Mouse (Mus musculus) left cerebral cortex, postnatal 36 days (tissue): ENCODE results near the gene Col4a1. TPM values are rescaled to one million over a fixed set of nuclear protein-coding genes. Genes with fewer than 3 reads are reported as not detected.

Source experiments
- DNase-seq, 2 experiments: peaks; one replicate each; pipeline ENCODE4 v3.0.0; 2021 to 2022; ENCODE audit warnings: low spot score in 2 of 2, mixed read lengths in 1 of 2
- intact Hi-C: fragments of 180-260 bp; cut with DNase I; formaldehyde crosslinking; loops from one replicate; pipeline ENCODE4 v1.15.1; 2025
- total RNA-seq, 2 experiments: library from RNA; stranded (reverse); gene quantifications; 2 replicates each; pipeline ENCODE4 v1.2.3; 2021

Gene Col4a1
- total RNA-seq, 2 experiments from 2014 or later, result 33.9 to 68.7 TPM

DNA sequence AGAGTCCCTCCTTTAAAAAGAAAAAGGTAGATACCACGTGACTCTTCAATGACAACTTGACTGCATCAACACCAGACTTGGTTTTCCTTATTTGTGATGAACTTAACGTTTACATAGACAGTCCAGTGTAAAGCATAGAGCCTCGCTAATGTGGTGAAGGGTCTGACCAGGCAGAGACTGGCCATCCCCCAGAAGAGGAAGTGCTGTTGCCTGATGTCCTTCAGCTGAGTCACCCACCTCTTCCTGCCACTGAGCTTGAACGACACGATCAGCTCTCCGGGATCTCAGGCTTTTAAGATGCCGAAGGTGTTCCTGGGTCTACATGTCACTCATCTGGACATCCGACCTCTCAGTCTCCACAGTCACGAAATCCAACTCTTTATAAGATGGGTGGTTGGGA is 144.7 kb downstream of the Col4a1 start:
- intact Hi-C loops, result no loop called here
- no peak for DNase-seq

DNA sequence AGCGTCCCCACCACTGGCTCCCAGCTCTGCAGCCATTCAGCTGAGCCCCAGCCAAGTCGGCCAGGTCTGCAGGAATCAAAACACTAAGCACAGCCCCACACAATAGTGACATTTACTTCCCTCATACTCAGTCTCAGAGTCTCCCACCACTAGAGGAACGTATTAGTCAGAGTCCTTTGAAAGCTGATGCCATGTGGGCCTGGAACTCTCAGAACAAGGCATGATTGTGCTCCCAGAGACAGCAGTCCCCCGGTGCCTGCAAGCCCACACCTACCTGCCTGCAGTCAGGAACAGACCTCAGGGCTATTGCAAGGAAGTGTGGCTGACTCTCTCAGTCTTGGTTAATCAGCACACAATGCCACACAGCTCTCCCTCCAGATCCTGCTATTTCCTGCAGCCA is 147.0 kb downstream of the Col4a1 start:
- intact Hi-C loops, result no loop called here

DNA sequence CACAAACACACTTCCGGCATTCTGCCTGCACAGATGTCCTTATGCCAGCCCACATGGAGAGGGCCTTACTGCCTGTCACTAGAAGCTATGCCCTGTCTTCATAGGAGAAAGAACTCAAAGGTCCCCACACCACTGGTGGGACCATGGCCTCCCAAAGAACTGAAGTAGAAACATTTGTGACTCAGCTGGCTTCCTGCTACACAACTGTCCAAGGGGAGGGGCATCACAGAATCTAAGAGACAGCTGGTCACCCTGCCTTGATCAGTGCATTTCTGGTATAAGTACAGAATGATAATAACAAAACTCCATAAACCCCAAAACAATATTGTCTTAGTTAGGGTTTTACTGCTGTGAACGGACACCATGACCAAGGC is 156.3 kb downstream of the Col4a1 start:
- intact Hi-C loops, result no loop called here
- no peak for DNase-seq

More for the DNA sequence above, 147.0 kb downstream of the Col4a1 start:
- no peak for DNase-seq

DNA sequence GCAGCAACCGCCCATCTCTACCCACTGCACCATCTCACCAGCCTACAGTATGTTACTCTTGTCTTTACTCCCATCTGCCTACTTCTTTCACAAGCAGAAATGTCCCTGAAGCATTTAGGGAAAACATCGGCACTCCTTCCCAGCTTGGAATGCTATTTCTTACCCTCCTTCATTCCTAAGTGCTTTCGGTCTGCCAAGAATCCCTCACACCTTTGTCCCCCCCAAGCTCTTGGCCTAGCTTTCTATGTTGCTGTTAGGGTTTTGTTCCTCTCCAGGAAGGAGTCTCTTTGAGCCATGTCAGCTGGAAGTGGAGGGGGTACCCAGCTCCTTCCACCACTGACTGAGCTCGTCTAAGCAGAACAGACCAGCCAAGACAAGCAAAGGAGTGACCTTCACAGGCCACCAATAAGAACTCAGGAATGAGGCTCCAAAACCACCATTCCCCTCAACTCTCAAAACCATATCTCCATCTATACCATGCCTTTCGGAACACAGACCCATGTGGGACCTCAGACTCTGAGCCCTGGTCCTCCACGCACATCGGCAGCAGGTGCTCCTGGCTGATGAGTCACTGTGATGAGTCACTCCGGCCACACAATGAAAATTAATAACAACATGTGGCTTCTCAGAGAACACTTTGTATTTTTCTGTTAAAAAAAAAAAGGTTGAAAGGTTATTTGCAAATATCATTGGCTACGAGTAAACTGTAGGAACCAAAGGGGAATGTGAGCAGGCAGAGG is 156.9 kb downstream of the Col4a1 start:
- intact Hi-C loops, result no loop called here
- peak in 1 of 2 experiments; percentile 6 for DNase-seq

DNA sequence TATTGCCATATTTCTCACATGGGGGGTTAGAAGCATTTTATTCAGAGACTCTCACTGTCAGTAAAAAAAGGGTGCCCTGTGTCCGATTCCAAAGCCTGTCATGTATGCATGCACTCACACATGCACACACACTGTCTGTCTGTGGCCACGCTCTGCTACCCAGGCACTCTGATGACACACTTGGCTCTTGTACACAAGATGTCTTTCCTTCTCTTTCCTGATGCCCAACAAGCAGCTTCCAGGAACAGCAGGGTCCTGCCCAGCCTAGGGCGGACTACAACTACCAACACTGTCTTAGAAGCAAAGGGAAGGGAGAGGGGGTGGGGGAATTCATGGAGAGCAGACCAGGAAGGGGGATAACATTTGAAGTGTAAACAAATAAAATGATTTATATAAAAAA is 162.4 kb downstream of the Col4a1 start:
- intact Hi-C loops, result no loop called here
- no peak for DNase-seq

DNA sequence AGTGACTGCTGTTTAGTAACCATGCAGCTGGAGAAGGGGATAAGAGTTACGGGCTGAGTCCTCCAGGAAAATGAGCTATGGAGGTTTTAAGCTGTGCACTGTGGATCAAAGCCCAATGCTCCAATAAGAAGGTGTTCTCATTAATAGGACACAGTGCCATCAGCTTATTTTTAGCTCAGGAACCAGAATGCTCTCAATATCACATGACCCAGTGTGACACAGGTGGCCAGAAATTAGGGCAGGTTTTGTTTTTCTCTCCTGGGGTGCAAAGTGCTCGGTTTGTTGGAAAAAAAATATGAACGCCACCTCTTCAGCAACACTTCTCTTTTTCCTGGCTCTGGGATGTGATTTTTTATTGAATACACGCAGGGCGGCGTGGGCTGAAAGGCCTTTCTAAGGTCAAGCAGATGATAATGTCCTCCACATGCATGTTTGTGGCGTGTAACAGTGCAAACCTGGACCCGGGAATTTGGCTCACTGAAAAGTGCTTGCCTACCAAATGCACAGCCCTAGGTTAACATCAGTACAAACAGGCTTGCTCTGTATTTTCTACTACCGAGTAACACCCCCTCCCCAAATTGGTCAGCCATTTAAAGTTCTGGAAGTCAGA is 163.3 kb downstream of the Col4a1 start:
- no peak for DNase-seq
- intact Hi-C loops, result no loop called here

DNA sequence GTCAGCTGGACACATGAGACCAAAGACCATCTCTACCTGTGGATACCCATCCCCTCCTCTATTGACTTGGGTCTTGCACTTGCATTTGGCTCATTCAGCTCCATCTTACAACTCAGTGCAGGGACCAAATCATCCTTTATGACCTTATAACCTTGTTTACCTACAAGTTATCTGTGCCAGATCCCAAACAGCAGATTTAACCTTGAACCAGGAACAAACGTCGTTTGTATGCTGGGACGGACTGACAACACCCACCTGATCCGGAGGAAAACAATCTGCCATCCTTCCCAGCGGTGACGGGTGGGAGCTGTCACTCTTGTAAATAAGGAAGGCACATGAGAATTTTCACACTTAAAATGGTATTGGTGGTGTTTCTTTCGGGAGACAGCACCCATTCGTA is 163.8 kb downstream of the Col4a1 start:
- intact Hi-C loops, result no loop called here
- DNase-seq, result no peak

Other genes with a start within 250 kb of the Col4a1 start
- 10 to 100 TPM; 38.9 to 64.6 TPM for gene Col4a2, start within 50 bp of the Col4a1 start, total RNA-seq
- gene Rab20, start 165.9 kb upstream of the Col4a1 start, total RNA-seq, result under 1 TPM in 1 of 2 experiments, not detected in 1; 0.30 TPM
- 10 to 100 TPM; 48.7 to 53.4 TPM for gene Naxd, start 184.7 kb upstream of the Col4a1 start, total RNA-seq
- 10 to 100 TPM; 19.5 to 25.1 TPM for gene Cars2, start 238.0 kb upstream of the Col4a1 start, total RNA-seq
- gene Ing1, start 242.7 kb upstream of the Col4a1 start, total RNA-seq, result 10 to 100 TPM; 55.0 to 55.4 TPM